Mouse (Mus musculus): Measurements from ENCODE around the gene Slc39a3. TPM values are rescaled to one million over a fixed set of nuclear protein-coding genes. Genes with fewer than 3 reads are reported as not detected.
A peak's percentile ranks its signal among the peaks of the same experiment; 100 is the strongest.

The Slc39a3 gene
- total RNA-seq, 1 experiment = 12.6 TPM

GRCm38 (mm10) chr10:80986754-80987153, 50.5 kb downstream of the Slc39a3 start:
- Histone ChIP-seq H3K27ac (ENCODE audit: insufficient read depth, low read depth, low read length, poor library complexity, severe bottlenecking) (no peak overlapping the region), H3K4me3 (ENCODE audit: insufficient read depth in 1 of 2, low read depth in 1 of 2, low read length in 2 of 2, poor library complexity in 1 of 2, severe bottlenecking in 1 of 2) (no peak overlapping the region), H3K4me1 (ENCODE audit: control insufficient read depth in 2 of 2, insufficient read depth in 2 of 2, low read length in 2 of 2, poor library complexity in 1 of 2) (peaks cover 0 to 6% of the 10 kb centered on the region in 2 experiments; a peak in 1 of 4 replicates), H3K9ac (ENCODE audit: insufficient read depth, low read depth, low read length, poor library complexity, severe bottlenecking) (no peak overlapping the region), H3K36me3 (ENCODE audit: control insufficient read depth, insufficient read depth, low read length, poor library complexity, severe bottlenecking) (no peaks in the 10 kb centered on the region), H3K9me3 (ENCODE audit: control insufficient read depth, insufficient read depth, low read depth, low read length) (no peaks in the 10 kb centered on the region)
- no peak for DNase-seq (ENCODE audit: low read depth, low spot score)
- in situ Hi-C loops (cut with MboI; ENCODE audit: low sequenced_read_pairs in 2 of 2, unreplicated experiment in 2 of 2) = loop anchor here in 1 of 2 experiments (10.0 kb wide), 1 partner anchor 62 kb away; no protein-coding TSS in a partner anchor
- TF ChIP-seq MAFK (IDR thresholded peaks at IDR 0.05; ENCODE audit: insufficient read depth, low read depth, low read length) = no peak
- TF ChIP-seq CHD2 (IDR thresholded peaks at IDR 0.05; ENCODE audit: low read depth, low read length) = no peak
- TF ChIP-seq ZNF384 (IDR thresholded peaks at IDR 0.05; ENCODE audit: low read depth, low read length) = no peak
- no peak for TF ChIP-seq HCFC1 (IDR thresholded peaks at IDR 0.05; ENCODE audit: borderline replicate concordance, insufficient read depth, low read length)
- TF ChIP-seq ZC3H11A (IDR thresholded peaks at IDR 0.05; ENCODE audit: borderline replicate concordance, low read depth, low read length) = no peak

GRCm38 (mm10) chr10:80985970-80986701, 51.1 kb downstream of the Slc39a3 start:
- H3K4me3 ChIP-seq (ENCODE audit: insufficient read depth in 1 of 2, low read depth in 1 of 2, low read length in 2 of 2, poor library complexity in 1 of 2, severe bottlenecking in 1 of 2) = peak overlapping the region; percentile 47 to 59
- in situ Hi-C loops (cut with MboI; ENCODE audit: low sequenced_read_pairs in 2 of 2, unreplicated experiment in 2 of 2) = loop anchor here in 1 of 2 experiments (10.0 kb wide), 1 partner anchor 61 kb away; no protein-coding TSS in a partner anchor
- TF ChIP-seq ZNF384 (IDR thresholded peaks at IDR 0.05; ENCODE audit: low read depth, low read length) = peak; percentile 84
- TF ChIP-seq HCFC1 (IDR thresholded peaks at IDR 0.05; ENCODE audit: borderline replicate concordance, insufficient read depth, low read length) = no peak
- peaks cover 0 to 6% of the 10 kb centered on the region in 2 experiments; a peak in 1 of 4 replicates for H3K4me1 ChIP-seq (ENCODE audit: control insufficient read depth in 2 of 2, insufficient read depth in 2 of 2, low read length in 2 of 2, poor library complexity in 1 of 2)
- no peak for DNase-seq (ENCODE audit: low read depth, low spot score)
- no peak overlapping the region for H3K27ac ChIP-seq (ENCODE audit: insufficient read depth, low read depth, low read length, poor library complexity, severe bottlenecking)
- H3K36me3 ChIP-seq (ENCODE audit: control insufficient read depth, insufficient read depth, low read length, poor library complexity, severe bottlenecking) = no peaks in the 10 kb centered on the region
- peak overlapping the region; percentile 35; the same call in 1 of the 2 replicates for H3K9ac ChIP-seq (ENCODE audit: insufficient read depth, low read depth, low read length, poor library complexity, severe bottlenecking)
- H3K9me3 ChIP-seq (ENCODE audit: control insufficient read depth, insufficient read depth, low read depth, low read length) = no peaks in the 10 kb centered on the region

- DNase-seq (ENCODE audit: low read depth, low spot score) = no peak
- TF ChIP-seq MAFK (IDR thresholded peaks at IDR 0.05; ENCODE audit: insufficient read depth, low read depth, low read length) = peak; percentile 61
- no peak for TF ChIP-seq HCFC1 (IDR thresholded peaks at IDR 0.05; ENCODE audit: borderline replicate concordance, insufficient read depth, low read length)
- TF ChIP-seq CHD2 (IDR thresholded peaks at IDR 0.05; ENCODE audit: low read depth, low read length) = no peak
- in situ Hi-C loops (cut with MboI; ENCODE audit: low sequenced_read_pairs in 2 of 2, unreplicated experiment in 2 of 2) = loop anchor here in 1 of 2 experiments (10.0 kb wide), 1 partner anchor 61 kb away; no protein-coding TSS in a partner anchor
- peak overlapping the region; percentile 35 for H3K9ac ChIP-seq (ENCODE audit: insufficient read depth, low read depth, low read length, poor library complexity, severe bottlenecking)
- no peak overlapping the region for H3K27ac ChIP-seq (ENCODE audit: insufficient read depth, low read depth, low read length, poor library complexity, severe bottlenecking)
- peak overlapping the region; percentile 47 to 59 for H3K4me3 ChIP-seq (ENCODE audit: insufficient read depth in 1 of 2, low read depth in 1 of 2, low read length in 2 of 2, poor library complexity in 1 of 2, severe bottlenecking in 1 of 2)
- H3K4me1 ChIP-seq (ENCODE audit: control insufficient read depth in 2 of 2, insufficient read depth in 2 of 2, low read length in 2 of 2, poor library complexity in 1 of 2) = peaks cover 0 to 6% of the 10 kb centered on the region in 2 experiments; a peak in 1 of 4 replicates
- H3K36me3 ChIP-seq (ENCODE audit: control insufficient read depth, insufficient read depth, low read length, poor library complexity, severe bottlenecking) = no peaks in the 10 kb centered on the region
- no peaks in the 10 kb centered on the region for H3K9me3 ChIP-seq (ENCODE audit: control insufficient read depth, insufficient read depth, low read depth, low read length)
These were observed 51.8 kb downstream of the Slc39a3 start for GRCm38 (mm10) chr10:80985241-80985969.

- Histone ChIP-seq H3K27ac (ENCODE audit: insufficient read depth, low read depth, low read length, poor library complexity, severe bottlenecking) (no peak overlapping the region), H3K36me3 (ENCODE audit: control insufficient read depth, insufficient read depth, low read length, poor library complexity, severe bottlenecking) (no peaks in the 10 kb centered on the region), H3K9ac (ENCODE audit: insufficient read depth, low read depth, low read length, poor library complexity, severe bottlenecking) (no peak overlapping the region), H3K4me3 (ENCODE audit: insufficient read depth in 1 of 2, low read depth in 1 of 2, low read length in 2 of 2, poor library complexity in 1 of 2, severe bottlenecking in 1 of 2) (no peak overlapping the region), H3K9me3 (ENCODE audit: control insufficient read depth, insufficient read depth, low read depth, low read length) (no peaks in the 10 kb centered on the region), H3K4me1 (ENCODE audit: control insufficient read depth in 2 of 2, insufficient read depth in 2 of 2, low read length in 2 of 2, poor library complexity in 1 of 2) (peaks cover 0 to 6% of the 10 kb centered on the region in 2 experiments; a peak in 1 of 4 replicates)
- TF ChIP-seq ZNF384 (IDR thresholded peaks at IDR 0.05; ENCODE audit: low read depth, low read length) (no peak), MAFK (IDR thresholded peaks at IDR 0.05; ENCODE audit: insufficient read depth, low read depth, low read length) (no peak), ZC3H11A (IDR thresholded peaks at IDR 0.05; ENCODE audit: borderline replicate concordance, low read depth, low read length) (no peak), CHD2 (IDR thresholded peaks at IDR 0.05; ENCODE audit: low read depth, low read length) (no peak), HCFC1 (IDR thresholded peaks at IDR 0.05; ENCODE audit: borderline replicate concordance, insufficient read depth, low read length) (no peak)
- in situ Hi-C loops (cut with MboI; ENCODE audit: low sequenced_read_pairs in 2 of 2, unreplicated experiment in 2 of 2) = loop anchor here in 1 of 2 experiments (10.0 kb wide), 1 partner anchor 59 kb away; no protein-coding TSS in a partner anchor
- no peak for DNase-seq (ENCODE audit: low read depth, low spot score)
These were observed 53.0 kb downstream of the Slc39a3 start for GRCm38 (mm10) chr10:80984223-80984622.

Measured in ES-E14 (cell line).